Mouse (Mus musculus) NIH3T3 (cell line): ENCODE measurements around the gene Ulk3.

ENCODE experiments used
- DNase-seq: peaks from one replicate; pipeline ENCODE4 v3.0.0-alpha.2; 2012; ENCODE audit warnings: low read depth

Ulk3 gene

GRCm38 (mm10) chr9:57568500-57568899 lies 20.8 kb upstream of the Ulk3 start:
- DNase-seq = no peak

DNA sequence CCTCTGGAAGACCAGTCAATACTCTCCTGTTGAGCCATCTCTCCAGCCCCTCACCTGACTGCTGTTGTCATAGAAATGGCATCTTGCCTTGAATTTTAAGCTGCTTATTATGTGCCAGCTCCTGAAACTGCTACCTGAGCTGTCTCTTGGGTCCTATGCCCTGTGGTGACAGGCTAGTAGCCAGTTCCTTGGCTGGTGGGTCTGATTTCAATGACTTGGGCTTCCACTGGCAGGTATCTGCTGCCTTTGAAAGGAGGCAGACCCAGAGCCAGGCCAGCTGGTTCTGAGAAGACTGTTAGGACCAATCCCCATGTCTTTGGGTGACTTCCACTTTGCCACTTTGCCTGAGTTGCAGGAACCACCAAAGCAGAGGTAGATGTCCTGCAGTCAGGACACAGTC lies 14.9 kb upstream of the Ulk3 start:
- DNase-seq = no peak

DNA sequence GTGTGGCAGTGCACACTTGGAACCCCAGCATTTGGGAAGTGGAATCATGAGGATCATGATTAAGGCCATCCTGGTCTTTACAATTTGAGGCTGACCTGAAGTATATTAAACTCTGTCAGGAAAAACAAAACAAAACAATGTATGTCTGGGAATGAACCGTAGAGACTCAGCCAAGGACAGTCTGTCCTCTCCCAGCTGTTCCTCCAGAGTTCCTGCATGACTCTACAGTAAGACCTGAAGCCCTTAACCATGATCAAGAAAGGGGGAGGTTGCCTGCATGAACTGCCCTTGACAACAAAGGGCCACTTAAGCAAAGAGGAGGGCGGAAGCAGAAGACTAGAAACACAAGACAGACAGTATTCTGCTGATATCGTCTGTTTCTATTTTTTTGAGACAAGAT lies 13.7 kb upstream of the Ulk3 start:
- DNase-seq = no peak

- DNase-seq = no peak
These were observed 12.0 kb upstream of the Ulk3 start for GRCm38 (mm10) chr9:57577144-57577849.

DNA sequence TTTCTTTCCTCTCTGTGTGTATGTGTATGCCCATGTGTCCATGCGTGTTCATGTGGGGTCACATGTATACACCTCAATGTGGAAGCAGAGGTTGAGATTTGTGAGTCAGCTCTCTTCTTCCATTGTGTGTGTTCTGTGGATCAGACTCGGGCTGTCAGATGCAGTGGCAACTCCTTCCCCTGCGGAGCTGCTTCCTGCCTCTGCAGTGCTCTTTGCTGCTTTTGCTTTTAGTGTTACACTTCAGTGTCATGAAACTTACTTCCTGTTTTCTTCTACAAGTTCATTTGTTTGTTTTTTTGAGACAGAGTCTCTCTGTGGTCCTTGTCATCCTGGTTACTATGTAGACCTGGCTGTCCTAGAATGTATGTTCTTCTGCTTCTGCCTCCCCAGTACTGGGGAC lies 4.3 kb upstream of the Ulk3 start:
- no peak for DNase-seq

DNA sequence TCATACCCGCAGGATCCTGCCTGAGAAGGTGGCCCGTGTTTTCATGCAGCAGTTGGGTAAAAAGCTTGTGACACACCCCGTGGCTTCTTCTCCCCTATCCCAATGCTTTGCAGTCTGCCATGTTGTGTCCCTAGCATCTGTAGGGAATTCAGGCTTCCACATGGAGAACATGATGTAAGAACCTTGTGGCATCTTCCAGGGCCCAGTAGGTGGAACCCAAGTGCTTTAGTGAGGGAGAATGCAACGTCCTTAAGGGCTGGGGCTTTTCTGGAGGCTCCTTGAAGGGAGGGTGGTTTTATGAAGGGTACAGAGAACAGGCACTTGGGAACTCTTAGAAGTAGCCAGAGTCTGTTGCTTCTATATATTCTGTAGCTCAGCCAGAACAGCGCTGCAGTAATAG lies 1.5 kb downstream of the Ulk3 start:
- peak; percentile 65 for DNase-seq

DNA sequence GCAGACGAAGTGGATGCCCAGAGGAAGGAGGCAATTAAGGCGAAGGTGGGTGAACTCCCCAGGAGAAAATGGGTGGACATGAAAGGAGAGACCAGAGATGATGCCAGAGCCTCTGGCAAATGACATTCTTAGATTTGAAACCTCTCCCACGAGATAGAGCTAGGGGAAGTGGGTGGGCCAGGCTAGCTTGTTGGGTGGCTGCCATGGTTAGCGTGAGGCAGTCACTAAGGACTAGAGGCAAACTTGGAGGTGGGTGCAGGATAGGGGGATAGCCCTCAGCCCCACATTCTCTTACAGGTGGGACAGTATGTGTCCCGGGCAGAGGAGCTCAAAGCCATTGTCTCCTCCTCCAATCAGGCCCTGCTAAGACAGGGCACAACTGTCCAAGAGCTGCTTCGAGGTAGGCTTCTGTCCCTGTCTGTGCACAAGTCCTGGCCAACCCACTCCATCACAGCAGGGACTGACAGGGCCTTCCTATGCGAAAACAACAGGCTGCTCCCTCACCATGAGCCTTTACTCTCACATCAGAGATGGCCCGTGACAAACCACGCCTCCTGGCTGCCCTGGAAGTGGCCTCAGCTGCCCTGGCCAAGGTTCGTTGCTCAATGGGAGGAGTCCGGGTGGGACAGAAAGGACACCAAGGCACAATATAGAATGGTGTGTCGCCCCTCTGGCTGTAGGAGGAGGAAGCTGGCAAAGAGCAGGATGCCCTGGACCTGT lies 4.4 kb downstream of the Ulk3 start:
- DNase-seq = no peak

- no peak for DNase-seq
These were observed 4.9 kb downstream of the Ulk3 start for GRCm38 (mm10) chr9:57594174-57594509.

DNA sequence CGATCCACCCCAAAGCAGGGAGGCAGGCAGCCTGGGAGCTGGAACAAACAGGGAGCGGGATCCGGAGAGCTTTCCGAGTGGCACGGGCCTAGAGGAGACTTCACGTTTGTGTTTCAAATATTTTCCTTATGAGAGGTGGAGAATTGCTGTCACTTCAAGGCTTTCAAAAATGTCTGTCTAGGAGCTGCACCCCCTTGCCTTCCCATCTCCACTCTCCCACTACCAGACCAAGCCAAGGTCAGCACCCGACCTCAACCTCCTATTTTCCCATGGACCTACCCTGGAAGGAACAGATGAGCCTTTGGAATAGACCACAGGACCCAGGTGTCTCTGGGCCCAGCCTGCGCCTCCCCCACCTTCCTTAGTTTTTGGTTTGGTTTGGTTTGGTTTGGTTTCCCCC lies 8.0 kb downstream of the Ulk3 start:
- DNase-seq = no peak

- no peak for DNase-seq
These were observed 8.7 kb downstream of the Ulk3 start for GRCm38 (mm10) chr9:57597929-57598382.

DNA sequence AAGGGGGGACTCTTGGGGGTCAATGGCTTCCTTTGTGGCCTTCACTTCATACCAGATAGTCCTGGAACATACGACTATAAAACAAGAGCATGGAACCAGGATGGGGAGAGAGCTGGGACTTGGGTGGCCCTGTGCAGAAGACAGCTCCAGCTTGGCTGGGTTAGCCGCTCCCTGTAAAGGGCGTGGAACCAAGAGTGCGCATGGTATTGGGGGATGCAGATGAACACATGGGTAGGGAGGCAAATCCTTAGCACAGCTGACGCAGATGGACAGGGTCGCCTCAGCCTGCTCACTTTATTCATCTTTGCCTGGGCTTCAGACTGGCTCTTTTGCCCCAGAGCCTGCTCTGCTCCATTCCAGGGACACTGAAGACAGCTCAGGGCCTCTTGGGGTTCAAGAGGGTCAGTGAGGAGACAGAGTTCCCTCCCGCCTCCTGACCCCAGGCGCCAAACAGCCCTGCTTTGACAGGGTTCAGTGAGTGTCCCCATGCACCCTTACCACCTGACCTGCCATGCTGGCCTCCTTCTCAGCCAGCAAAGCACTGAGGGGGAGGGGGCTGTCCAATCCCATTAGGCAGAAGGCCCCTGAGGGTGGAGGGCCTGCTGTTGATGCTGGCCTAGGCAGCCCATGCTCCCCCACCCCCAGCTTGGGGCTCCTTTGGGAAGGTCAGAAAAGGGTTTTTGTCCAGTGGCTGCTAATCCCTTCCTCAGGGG lies 9.8 kb downstream of the Ulk3 start:
- no peak for DNase-seq

- DNase-seq = peak; percentile 54
These were observed 11.5 kb downstream of the Ulk3 start for GRCm38 (mm10) chr9:57600620-57601352.

- DNase-seq = peak; percentile 71
These were observed 12.1 kb downstream of the Ulk3 start for GRCm38 (mm10) chr9:57601353-57601706.

DNA sequence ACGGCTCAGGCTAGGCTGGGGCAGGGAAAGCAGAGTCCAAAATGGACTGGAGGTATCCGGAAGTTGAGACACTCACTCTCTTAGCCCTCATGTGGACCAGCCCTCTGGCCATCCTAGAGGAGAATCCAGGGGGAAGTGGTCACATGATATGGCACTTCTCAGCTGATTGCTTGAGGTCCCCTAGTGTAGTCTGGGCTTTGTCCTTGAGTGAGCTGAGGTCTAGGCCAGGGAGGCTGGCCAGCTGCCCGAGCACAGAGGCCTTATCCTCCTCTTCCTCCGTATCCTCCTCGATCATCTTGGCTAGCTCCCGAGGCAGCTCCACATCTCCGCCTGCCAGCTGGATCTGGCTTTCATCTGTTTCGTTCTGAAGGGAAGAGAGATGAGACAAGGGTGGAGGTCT lies 12.8 kb downstream of the Ulk3 start:
- DNase-seq = no peak

DNA sequence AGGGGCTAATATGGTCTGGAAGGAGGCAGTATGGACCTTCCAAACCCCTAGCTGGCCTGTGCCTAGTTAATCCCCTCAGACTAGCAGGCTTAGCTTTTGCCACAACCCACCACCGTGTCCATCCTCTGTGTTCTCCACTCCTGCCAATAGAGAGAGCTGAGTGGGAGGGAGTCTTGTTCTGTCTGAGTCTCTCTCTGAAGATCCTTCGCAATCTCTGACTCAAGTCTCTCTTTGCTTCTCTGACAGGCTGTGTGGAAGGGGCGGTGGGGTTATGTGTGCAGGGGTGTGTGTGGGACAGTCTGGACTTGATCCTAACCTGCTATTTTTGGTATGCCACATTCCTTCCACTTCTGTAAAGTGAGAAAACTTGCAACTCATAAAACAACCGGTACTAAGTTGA lies 15.6 kb downstream of the Ulk3 start:
- no peak for DNase-seq

DNA sequence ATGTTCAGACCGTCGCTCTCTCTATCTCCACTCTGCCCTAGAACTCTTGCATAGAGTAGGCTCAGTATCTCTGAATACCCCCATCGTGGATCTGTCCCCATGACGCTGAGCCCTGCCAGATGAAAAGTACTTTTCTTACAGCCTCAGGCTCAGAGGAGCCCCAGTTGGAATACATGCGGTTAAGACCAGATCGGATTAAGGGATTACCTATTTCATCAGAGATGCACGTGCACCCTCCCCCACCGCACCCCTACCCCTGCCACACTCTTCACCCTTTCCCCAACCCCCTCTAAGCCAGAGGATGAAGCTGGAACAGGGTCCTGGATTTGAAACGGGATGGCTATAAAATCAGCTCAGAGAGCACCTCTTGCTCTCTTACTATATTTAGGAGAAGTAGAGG lies 16.3 kb downstream of the Ulk3 start:
- DNase-seq = no peak

DNA sequence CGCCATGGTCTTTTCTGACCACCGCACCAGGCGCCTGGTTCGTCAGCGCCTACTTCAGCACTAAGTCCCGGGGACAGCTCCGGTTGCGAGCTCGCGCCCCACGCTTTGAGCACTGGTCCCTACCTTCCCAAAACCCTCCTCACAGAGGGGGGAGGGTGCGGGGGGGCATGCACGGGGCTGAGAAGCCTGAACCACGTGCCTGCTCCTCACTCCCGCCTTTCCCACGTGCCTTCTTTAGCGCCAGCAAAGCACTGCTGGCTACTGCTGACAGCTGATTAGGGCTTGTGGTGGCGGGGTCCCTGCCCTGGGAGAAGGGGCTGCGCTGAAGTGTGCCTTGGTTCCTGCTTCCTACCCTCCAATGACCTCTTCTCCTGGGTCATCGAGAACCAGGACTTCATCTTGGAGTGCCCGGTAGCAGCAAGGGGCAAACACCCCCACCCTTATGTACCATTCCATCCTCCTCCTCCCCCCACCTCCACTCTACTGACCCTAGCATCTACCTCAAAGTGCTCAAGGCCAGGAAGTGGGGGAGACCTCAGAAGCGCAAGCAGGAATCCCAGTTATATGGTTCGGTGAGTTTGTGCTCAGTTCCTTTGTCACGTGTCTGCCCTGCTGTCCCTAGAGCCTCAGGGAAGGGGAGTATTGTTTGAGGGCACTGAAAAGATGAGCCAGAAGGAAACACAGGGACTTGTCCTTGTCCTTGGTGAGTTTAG lies 17.0 kb downstream of the Ulk3 start, which contains the start of gene Cplx3:
TSS of gene Cplx3 (minus strand) at position 143 of the 713 bp plus-strand sequence.
- peak; percentile 36 for DNase-seq

GRCm38 (mm10) chr9:57609803-57610202 lies 20.6 kb downstream of the Ulk3 start:
- no peak for DNase-seq

- DNase-seq = peak; percentile 39
These were observed 21.1 kb downstream of the Ulk3 start for GRCm38 (mm10) chr9:57610359-57610826.

GRCm38 (mm10) chr9:57612587-57612986 lies 23.3 kb downstream of the Ulk3 start:
- peak; percentile 45 for DNase-seq

DNA sequence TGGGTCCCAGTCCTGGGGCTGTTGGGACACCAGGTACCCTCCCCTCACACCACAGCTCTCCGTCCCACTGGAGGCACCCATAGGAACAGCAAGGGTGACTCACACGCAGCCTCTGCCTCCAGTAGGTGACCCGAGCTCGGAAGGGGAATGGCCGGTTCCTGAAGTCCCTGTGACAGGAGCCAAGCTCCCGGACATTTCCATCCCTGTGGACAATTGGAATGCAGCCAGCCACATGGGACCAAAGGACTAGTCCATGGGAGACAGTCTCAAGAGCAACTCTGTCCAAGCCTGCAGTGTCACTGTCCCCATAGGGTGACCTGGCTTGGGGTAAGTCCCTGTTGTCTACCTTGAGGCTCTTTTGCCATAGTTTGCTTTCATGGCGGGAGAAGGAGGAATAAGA lies 24.7 kb downstream of the Ulk3 start:
- no peak for DNase-seq

DNA sequence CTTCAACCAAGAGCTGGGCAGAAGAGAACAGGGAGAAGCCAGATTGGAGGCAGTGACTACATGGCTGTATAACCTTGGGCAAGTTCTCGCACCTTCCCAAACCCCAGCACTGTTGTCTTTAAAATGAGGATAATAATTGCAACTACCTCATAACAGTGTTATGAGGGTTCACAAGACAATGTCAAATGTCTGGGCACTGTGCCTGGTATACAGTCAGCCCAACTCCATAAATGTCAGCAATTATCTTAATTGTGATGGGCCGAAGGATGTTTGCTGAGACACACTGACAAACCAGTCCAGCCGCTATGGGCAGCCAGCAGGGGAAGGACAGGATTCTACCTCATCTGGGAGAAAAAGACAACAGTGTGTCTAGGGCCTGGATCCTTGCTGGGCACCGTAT lies 25.5 kb downstream of the Ulk3 start:
- peak; percentile 58 for DNase-seq
